Mouse (Mus musculus) limb, embryonic 10.5 days (tissue): ENCODE results near the gene Sept4. TPM values are rescaled to one million over a fixed set of nuclear protein-coding genes. Genes with fewer than 3 reads are reported as not detected.
A peak's percentile ranks its signal among the peaks of the same experiment; 100 is the strongest.

Source experiments
- DNase-seq: peaks from one replicate; pipeline ENCODE4 v3.0.0-alpha.2; 2017; ENCODE audit warnings: low spot score
- H3K27ac ChIP-seq: fragments of 300-500 bp; sonication (generic); 2 replicates; pipeline ENCODE4 v1.5.1; 2016; ENCODE audit warnings: mild to moderate bottlenecking
- H3K27me3 ChIP-seq: fragments of 300-500 bp; sonication (generic); 2 replicates; pipeline ENCODE4 v1.6.1; 2016; ENCODE audit warnings: low read depth, mild to moderate bottlenecking; ENCODE audit not compliant: poor library complexity, severe bottlenecking
- H3K36me3 ChIP-seq: fragments of 300-500 bp; sonication (generic); 2 replicates; pipeline ENCODE4 v1.6.1; 2016; ENCODE audit warnings: mild to moderate bottlenecking, moderate library complexity
- H3K4me1 ChIP-seq: fragments of 300-500 bp; sonication (generic); 2 replicates; pipeline ENCODE4 v1.6.1; 2016
- H3K4me3 ChIP-seq: fragments of 300-500 bp; sonication (generic); 2 replicates; pipeline ENCODE4 v1.5.1; 2016; ENCODE audit warnings: mild to moderate bottlenecking, moderate library complexity
- H3K9me3 ChIP-seq: fragments of 300-500 bp; sonication (generic); replicated peaks from 2 replicates; pipeline ENCODE4 v1.6.1; 2016; ENCODE audit warnings: mild to moderate bottlenecking
- WGBS: fragments of 180-500 bp; shearing (Covaris S2); methylation state at CpG from one replicate; pipeline ENCODE4 v1.1.7; 2016; 5-methylcytosine and 5-hydroxymethylcytosine counted together
- polyA plus RNA-seq: library from polyadenylated mRNA; unstranded; fragments of >200 nt; fragmentation: Nextera tagmentation; extraction: Ambion mirVana; gene quantifications from 2 replicates; pipeline ENCODE4 v1.2.1, GENCODE M21; 2016

Gene Sept4
- polyA plus RNA-seq, 1 experiment from 2014 or later, result 6.0 TPM

DNA sequence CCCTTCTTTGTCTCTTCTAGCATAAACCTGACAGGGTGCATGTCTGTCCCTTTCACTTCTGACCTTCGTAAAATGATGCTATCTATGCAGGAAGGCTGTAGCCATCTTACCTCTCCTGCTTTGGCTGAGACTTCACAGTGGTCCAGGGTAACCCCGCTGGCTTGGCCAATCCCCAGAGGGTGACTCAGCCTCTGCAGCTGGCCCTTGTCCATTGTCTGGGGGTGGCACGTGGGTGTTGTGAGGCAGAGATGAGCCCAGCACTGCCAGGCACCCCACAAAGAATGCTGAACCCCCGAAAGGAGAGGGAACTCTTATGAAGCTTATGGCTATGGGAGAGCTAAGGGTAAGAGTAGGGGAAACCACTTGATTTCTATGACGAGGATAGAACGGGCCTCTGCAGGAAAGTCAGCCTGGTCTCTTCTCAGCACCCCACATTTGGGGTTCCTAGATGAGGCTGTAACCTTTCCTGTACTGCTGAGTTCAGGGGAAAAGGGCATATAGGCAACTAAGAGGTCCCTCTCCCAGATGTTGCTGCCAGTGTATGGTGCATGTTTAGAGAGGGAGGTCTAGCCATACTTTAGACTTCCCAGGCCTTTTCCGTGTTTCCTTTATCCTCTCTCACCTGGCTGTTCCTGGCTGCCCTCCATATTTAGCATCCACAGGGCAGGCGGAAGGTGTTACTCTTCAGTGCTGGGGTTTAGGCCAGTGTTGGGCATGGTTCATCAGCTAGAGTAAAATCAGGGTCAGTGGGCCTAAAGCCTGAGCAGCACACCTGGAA, 13.4 kb downstream of the Sept4 start:
- 83% methylated on average over 8 of the region's 8 CpGs for WGBS
- peaks cover 27% of the 10 kb centered on the region for H3K4me1 ChIP-seq
- no peak for DNase-seq
- no peaks in the 10 kb centered on the region for H3K9me3 ChIP-seq
- H3K36me3 ChIP-seq, result no peaks in the 10 kb centered on the region
- H3K27me3 ChIP-seq, result peaks cover 28% of the 10 kb centered on the region
- no peak overlapping the region for H3K27ac ChIP-seq
- no peak overlapping the region for H3K4me3 ChIP-seq

DNA sequence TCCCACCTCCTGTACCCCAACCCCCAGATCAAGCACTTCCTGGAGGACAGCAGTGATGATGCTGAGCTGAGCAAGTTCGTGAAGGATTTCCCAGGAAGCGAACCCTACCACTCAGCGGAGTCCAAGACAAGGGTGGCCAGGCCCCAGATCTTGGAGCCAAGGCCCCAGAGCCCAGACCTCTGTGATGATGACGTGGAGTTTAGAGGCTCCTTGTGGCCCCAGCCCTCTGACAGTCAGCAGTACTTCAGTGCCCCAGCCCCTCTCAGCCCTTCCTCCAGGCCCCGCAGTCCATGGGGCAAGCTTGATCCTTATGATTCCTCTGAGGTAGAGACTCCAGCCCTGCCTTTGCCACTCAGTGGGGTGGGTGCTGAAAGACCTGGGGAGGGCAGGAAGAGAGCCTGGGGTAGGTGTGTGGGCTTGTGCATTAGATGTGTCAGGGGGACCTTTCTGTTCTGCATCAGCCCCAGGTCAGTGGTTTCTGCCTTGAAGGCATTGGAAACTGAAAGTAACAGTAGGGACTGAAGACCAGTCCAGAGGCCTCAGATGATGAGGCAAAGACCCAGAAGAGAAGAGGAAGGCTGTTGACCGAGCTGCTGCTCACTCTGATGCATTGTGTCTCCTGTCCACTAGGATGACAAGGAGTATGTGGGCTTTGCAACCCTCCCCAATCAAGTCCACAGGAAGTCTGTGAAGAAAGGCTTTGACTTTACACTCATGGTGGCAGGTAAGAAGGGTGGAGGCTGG, 14.8 kb downstream of the Sept4 start:
- peaks cover 16% of the 10 kb centered on the region for H3K4me1 ChIP-seq
- peaks cover 22% of the 10 kb centered on the region; the same call in 1 of the 2 replicates for H3K27me3 ChIP-seq

DNA sequence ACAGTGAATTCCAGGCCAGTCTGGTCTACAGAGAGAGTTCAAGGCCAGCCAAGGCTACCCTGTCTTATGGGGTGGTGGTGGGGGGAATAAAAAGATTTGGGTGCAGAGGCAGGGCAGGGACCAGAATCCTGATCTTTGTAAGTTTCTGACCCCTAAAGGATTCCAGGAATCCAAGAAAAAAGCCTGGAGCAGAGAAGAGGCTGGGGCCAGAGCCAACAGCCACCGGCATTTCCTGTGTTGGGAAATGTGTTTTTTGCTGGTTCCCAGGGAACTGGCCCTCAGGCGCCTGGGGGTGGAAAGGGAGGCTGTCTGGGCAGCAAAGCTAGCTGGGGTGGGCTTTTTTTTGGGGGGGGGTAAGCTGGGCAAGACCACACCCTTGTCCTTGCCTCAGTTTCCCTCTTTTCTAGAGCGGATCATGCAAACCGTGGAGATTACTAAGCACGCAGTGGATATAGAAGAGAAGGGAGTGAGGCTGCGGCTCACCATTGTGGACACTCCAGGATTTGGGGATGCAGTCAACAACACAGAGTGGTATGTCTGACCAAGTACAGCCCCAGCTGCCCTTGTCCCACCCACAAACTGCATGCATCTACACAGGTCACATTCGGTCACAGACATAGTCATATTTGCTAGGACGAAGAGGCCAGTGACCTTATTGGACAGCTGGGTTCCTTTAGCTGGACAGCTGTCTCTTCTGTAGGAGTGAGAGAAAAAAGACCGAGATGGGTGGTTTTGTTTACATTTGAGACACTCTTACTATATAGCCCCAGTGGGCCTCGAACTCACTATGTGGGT, 16.2 kb downstream of the Sept4 start:
- Histone ChIP-seq H3K4me1 (peaks cover 17% of the 10 kb centered on the region), H3K9me3 (no peaks in the 10 kb centered on the region), H3K4me3 (no peak overlapping the region), H3K27me3 (peaks cover 13% of the 10 kb centered on the region; the same call in 1 of the 2 replicates), H3K36me3 (no peaks in the 10 kb centered on the region), H3K27ac (no peak overlapping the region)
- 89% methylated on average over 10 of the region's 10 CpGs for WGBS
- no peak for DNase-seq

More for the DNA sequence above, 14.8 kb downstream of the Sept4 start:
- H3K36me3 ChIP-seq, result no peaks in the 10 kb centered on the region
- WGBS, result 85% methylated on average over 6 of the region's 6 CpGs
- H3K9me3 ChIP-seq, result no peaks in the 10 kb centered on the region
- H3K4me3 ChIP-seq, result no peak overlapping the region
- no peak for DNase-seq
- no peak overlapping the region for H3K27ac ChIP-seq

DNA sequence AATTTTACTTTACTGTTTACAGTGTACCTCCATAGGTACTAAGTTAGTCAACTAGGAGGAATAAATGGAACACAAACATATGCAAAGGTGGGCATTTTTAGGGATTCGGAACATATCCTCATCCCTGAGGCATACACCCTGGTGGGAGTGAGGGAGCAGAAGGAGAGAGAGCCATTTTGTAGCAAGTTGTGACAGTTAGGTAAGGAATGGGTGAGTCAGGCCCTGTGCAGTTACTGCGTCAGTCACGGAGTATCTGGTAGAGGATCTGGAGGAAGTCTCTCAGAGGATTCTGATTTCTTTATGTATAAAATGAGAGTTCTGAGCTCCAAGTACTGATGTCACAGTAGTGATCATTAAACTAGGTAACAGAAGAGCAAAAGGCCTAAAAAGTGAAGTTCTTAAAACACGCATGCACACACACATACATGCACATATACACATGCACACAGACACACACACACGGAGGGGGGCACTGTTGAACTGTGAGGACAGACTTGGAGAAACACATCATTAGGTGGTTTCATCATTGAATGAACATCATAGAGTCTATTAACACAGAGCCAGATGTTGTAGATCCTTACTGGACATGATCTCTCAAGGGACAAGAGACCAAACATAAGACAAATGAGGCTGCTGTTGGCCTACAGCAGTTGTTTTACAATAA, 18.6 kb downstream of the Sept4 start:
- H3K27me3 ChIP-seq, result no peaks in the 10 kb centered on the region

DNA sequence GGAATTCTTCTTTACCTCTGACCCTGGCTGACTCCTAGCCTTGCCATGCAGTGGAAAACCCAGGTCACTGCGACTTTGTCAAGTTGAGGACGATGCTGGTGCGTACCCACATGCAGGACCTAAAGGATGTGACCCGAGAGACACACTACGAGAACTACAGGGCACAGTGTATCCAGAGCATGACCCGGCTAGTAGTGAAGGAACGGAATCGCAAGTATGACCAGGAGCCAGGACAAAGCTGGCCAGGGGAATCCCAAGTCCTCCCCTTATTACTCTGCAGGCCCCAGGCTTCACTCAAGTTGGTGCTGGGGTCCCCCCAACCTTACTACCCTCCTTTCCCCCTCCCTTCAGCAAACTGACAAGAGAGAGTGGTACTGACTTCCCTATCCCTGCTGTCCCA, 20.9 kb downstream of the Sept4 start:
- peak overlapping the region; percentile 80; the same call in 1 of the 2 replicates for H3K4me3 ChIP-seq
- H3K27ac ChIP-seq, result no peak overlapping the region
- peaks cover 46% of the 10 kb centered on the region for H3K4me1 ChIP-seq
- DNase-seq, result no peak
- no peaks in the 10 kb centered on the region for H3K27me3 ChIP-seq
- 89% methylated on average over 8 of the region's 8 CpGs for WGBS
- H3K9me3 ChIP-seq, result no peaks in the 10 kb centered on the region
- H3K36me3 ChIP-seq, result peaks cover 12% of the 10 kb centered on the region

More for the DNA sequence above, 18.6 kb downstream of the Sept4 start:
- Histone ChIP-seq H3K27ac (no peak overlapping the region), H3K4me3 (no peak overlapping the region), H3K4me1 (peaks cover 29% of the 10 kb centered on the region), H3K9me3 (no peaks in the 10 kb centered on the region), H3K36me3 (no peaks in the 10 kb centered on the region)
- WGBS, result 95% methylated on average over 5 of the region's 5 CpGs
- no peak for DNase-seq

DNA sequence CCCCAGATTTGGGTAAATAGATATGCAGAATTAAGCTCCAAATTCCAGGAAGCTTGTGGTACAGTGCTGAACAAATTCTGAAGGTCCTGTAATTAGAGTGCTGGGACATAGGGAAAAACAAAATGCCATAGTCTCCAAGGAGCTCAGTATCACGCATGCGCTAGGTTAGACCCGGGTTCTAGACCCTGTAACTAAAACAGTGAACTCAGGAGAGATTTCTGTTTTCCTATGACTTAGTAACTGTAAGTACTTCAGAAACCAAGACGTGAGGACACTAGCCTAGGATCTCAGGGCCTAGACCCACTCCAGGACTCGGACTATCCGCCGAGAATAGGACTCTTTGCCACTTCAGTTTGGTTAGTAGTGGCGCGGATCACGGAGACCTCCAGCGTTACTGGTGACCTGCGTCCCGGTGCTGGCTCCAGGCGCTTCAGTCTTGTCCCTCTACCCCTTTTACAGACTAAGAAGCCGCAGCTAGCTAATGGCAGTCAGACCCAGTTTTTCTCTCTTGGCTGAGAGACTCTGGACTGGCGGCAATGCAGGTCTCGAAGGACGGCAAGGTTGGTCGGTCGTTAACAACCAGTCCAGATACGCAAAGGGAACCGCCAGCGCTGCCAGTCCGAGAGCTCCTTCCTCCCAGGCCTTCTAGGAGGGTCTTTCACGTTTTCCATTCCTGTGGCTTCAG, 22.3 kb downstream of the Sept4 start:
- Histone ChIP-seq H3K27me3 (no peaks in the 10 kb centered on the region), H3K4me3 (peak overlapping the region; percentile 80), H3K4me1 (peaks cover 60% of the 10 kb centered on the region), H3K27ac (peak overlapping the region; percentile 92), H3K36me3 (peaks cover 19% of the 10 kb centered on the region), H3K9me3 (no peaks in the 10 kb centered on the region)
- 3% methylated on average over 25 of the region's 25 CpGs for WGBS
- DNase-seq, result peak; percentile 63

DNA sequence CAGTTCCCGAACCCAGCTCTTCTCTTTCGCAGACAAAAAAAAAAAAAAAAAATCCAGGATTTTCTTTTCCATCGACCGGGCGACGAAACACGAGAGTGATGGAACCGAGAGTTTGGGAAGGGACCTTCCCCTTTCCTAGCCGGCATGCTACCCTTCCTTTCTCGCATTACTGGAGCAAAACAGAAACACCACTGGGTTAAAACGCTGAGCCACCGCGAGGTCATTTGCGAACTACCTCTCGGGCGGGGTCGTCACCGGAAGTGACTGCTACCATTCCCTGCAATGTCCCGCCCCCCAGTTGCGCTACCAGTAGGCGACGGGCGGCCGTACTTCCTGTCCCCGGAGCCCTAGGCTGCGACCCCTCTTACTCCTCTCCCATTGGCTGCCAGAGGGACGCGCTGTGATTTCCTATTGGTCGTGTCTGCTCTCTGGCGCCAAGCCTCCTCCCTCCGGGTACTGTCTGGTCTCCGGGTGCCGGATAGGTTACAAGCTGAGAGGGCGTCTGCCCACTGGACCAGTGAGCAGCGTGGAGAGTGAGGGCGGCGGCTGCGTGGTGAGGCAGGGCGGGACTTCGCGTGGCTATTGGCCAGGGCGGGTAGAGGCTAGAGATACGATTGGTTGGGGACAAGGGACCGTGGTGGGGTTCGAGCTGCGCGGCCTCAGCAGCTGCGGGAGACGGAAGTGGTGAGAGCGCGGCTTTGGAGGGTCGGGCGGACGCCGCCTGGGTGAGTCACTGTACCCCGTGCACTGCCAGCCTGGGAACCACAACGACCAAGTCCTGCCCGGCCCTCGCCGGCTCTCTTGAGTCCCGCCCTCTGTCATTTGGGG, 23.0 kb downstream of the Sept4 start, which contains the start of gene Mtmr4:
Gene Mtmr4 (plus strand): TSS at position 637 of the 828 bp plus-strand sequence.
- H3K36me3 ChIP-seq, result peaks cover 22% of the 10 kb centered on the region
- peak within 1 kb of the TSS; percentile 92 for H3K27ac ChIP-seq
- no peaks in the 10 kb centered on the region for H3K27me3 ChIP-seq
- WGBS, result under 1% methylated on average over 61 of the region's 61 CpGs
- peak; percentile 98 for DNase-seq
- peaks cover 67% of the 10 kb centered on the region for H3K4me1 ChIP-seq
- H3K9me3 ChIP-seq, result no peaks in the 10 kb centered on the region
- peak within 1 kb of the TSS; percentile 80 for H3K4me3 ChIP-seq

DNA sequence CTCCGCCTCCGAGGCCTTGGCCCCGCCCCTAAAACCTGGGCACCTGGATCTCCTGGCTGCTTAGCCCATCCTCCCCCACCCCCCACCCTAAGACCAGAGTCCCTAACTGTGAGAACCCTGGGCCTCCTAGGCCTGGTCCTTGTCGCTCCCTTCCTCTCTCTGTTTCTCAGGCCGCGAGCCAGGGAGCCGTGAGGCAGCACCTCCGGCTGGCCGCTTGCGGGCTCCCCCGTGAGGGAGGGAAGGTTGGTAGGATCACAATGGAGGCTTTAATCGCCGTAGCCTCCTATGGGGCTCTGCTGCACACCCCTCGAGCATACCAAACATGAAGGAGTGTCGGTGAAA, 23.6 kb downstream of the Sept4 start:
- peaks cover 73% of the 10 kb centered on the region for H3K4me1 ChIP-seq
- WGBS, result 0% methylated on average over 15 of the region's 15 CpGs
- no peak for DNase-seq
- no peaks in the 10 kb centered on the region for H3K27me3 ChIP-seq
- peak overlapping the region; percentile 92 for H3K27ac ChIP-seq
- H3K36me3 ChIP-seq, result peaks cover 28% of the 10 kb centered on the region
- peak overlapping the region; percentile 80 for H3K4me3 ChIP-seq
- no peaks in the 10 kb centered on the region for H3K9me3 ChIP-seq

DNA sequence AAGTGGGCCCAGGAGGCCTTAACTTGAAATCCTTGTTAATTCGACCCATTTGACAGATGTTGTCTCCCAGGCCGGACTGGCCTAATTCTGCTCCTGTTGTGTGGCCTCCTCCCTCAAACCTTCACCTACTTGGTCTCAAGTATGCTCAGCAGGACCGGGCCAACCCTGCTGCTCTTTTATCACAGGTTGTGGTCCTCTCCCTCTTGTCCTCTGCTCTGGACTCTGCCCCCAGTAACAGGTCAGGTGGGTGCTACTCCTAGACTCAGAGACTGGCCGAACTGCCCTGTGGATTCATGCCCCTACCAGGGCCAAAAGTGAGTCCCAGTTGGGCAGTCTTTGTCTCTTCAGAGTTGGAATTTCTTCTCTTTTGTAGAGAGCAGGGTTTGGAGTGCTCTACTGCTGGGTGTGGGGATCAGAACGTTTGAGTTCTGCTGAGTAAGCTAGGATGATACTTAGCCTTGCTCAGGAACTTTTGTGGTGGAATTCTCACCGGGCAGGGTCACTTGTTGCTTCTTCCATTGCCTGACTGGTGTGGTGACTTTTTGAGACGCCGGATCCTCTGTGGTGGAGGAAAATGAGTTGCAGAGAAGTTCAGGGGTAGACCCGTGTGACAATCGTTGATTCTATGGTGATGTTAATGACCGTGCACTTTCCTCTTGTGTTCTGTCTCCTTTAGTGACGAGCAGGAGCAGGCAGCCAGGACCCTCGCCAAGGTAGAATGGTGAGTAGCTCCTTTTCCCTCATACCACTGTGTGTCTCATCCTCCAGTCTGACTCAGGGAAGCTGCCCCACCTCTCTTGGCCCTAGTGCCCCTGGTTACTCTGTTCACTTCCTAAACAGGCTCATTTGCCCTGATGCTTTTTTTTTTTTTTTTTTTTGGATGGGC, 24.3 kb downstream of the Sept4 start:
- peaks cover 35% of the 10 kb centered on the region for H3K36me3 ChIP-seq
- no peaks in the 10 kb centered on the region for H3K27me3 ChIP-seq
- WGBS, result 42% methylated on average over 13 of the region's 13 CpGs
- H3K4me3 ChIP-seq, result peak overlapping the region; percentile 80
- H3K9me3 ChIP-seq, result no peaks in the 10 kb centered on the region
- DNase-seq, result no peak
- H3K27ac ChIP-seq, result peak overlapping the region; percentile 92
- H3K4me1 ChIP-seq, result peaks cover 74% of the 10 kb centered on the region

DNA sequence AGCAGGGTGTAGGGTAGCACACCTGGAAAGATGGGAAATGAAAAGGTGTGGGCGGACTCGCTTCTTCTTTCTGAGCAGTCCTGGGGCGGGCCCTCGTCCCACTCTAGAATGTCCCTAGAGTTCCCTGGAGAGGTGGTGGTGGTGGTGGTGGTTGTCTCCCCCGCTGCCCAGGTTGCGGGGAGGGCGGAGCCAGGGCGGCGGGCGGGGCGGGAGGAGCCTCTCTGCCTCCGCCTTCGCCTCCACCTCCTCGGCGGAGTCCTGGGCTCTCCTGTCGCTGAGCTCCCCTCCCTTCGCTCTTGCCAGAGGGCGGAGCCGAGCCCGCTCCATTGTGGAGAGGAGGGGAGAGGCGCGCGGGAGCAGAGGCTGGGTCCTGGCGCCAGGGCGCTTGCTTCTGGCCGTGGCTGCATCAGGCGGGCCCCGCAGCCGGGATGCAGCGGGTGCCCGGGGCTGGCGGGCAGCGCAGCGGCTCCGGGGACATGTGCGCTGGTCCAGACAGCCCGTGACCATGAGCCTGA, 26.7 kb downstream of the Sept4 start:
- 2% methylated on average over 25 of the region's 37 CpGs for WGBS
- Histone ChIP-seq H3K4me3 (peak overlapping the region; percentile 80), H3K27ac (peak overlapping the region; percentile 94), H3K36me3 (peaks cover 59% of the 10 kb centered on the region), H3K9me3 (no peaks in the 10 kb centered on the region), H3K27me3 (no peaks in the 10 kb centered on the region), H3K4me1 (peaks cover 56% of the 10 kb centered on the region)
- peak; percentile 87 for DNase-seq
